Mouse (Mus musculus) adrenal gland, postnatal 14 days (tissue): ENCODE data around the gene Ndufb7. TPM values are rescaled to one million over a fixed set of nuclear protein-coding genes. Genes with fewer than 3 reads are reported as not detected.
"Not testable (repeated sequence)": the region's sequence is repeated elsewhere in the genome, so short reads cannot be mapped to it uniquely, and the experiment has no call there.

Source experiments
- DNase-seq: peaks from one replicate; pipeline ENCODE4 v3.0.0; 2021; ENCODE audit warnings: mixed read lengths
- total RNA-seq: library from RNA; stranded (reverse); gene quantifications from 2 replicates; pipeline ENCODE4 v1.2.3, GENCODE M21; 2021

Gene Ndufb7
- total RNA-seq, 1 experiment from 2014 or later, result 328 TPM

- DNase-seq, result no peak
Measured at GRCm38 (mm10) chr8:83575561-83576515, 9.4 kb downstream of the Ndufb7 start.

- DNase-seq, result no peak
Measured at GRCm38 (mm10) chr8:83576516-83576895, 10.0 kb downstream of the Ndufb7 start.

GRCm38 (mm10) chr8:83576921-83577320, 10.4 kb downstream of the Ndufb7 start:
- no peak for DNase-seq

- DNase-seq, result peak; percentile 92
Measured at GRCm38 (mm10) chr8:83577384-83577791, 10.9 kb downstream of the Ndufb7 start.

GRCm38 (mm10) chr8:83578131-83579055, 11.9 kb downstream of the Ndufb7 start:
- no peak for DNase-seq

GRCm38 (mm10) chr8:83579676-83580075, 13.2 kb downstream of the Ndufb7 start:
- DNase-seq, result no peak

- no peak for DNase-seq
Measured at GRCm38 (mm10) chr8:83580826-83581225, 14.4 kb downstream of the Ndufb7 start.

GRCm38 (mm10) chr8:83582226-83582625, 15.8 kb downstream of the Ndufb7 start:
- no peak for DNase-seq

GRCm38 (mm10) chr8:83583236-83583635, 16.8 kb downstream of the Ndufb7 start:
- DNase-seq, result no peak

- no peak for DNase-seq
Measured at GRCm38 (mm10) chr8:83584771-83585170, 18.3 kb downstream of the Ndufb7 start.

GRCm38 (mm10) chr8:83585333-83585732, 18.9 kb downstream of the Ndufb7 start:
- DNase-seq, result peak; percentile 35

- no peak for DNase-seq
Measured at GRCm38 (mm10) chr8:83587644-83588043, 21.2 kb downstream of the Ndufb7 start.

- no peak for DNase-seq
Measured at GRCm38 (mm10) chr8:83588886-83589285, 22.4 kb downstream of the Ndufb7 start.

GRCm38 (mm10) chr8:83590488-83591023, 24.1 kb downstream of the Ndufb7 start:
- DNase-seq, result no peak

GRCm38 (mm10) chr8:83592682-83593081, 26.2 kb downstream of the Ndufb7 start:
- DNase-seq, result no peak

GRCm38 (mm10) chr8:83593325-83594166, 27.1 kb downstream of the Ndufb7 start:
- no peak for DNase-seq

- peak; percentile 98 for DNase-seq
Measured at GRCm38 (mm10) chr8:83594167-83595049, 27.9 kb downstream of the Ndufb7 start.

GRCm38 (mm10) chr8:83595050-83595345, 28.5 kb downstream of the Ndufb7 start:
- DNase-seq, result not testable (repeated sequence)

- no peak for DNase-seq
Measured at GRCm38 (mm10) chr8:83596369-83596768, 29.9 kb downstream of the Ndufb7 start.

GRCm38 (mm10) chr8:83598146-83598545, 31.7 kb downstream of the Ndufb7 start:
- no peak for DNase-seq

- DNase-seq, result no peak
Measured at GRCm38 (mm10) chr8:83599814-83600213, 33.3 kb downstream of the Ndufb7 start.
